Mouse (Mus musculus) stomach, embryonic 16.5 days (tissue): ENCODE data around the gene Gm3676. TPM values are rescaled to one million over a fixed set of nuclear protein-coding genes. Genes with fewer than 3 reads are reported as not detected.
"Not testable (repeated sequence)": the region's sequence is repeated elsewhere in the genome, so short reads cannot be mapped to it uniquely, and the experiment has no call there.

ENCODE experiments used
- ATAC-seq: fragments of 200-750 bp; cut with Nextera tagmentation; 2 replicates; pipeline ENCODE4 v1.8.0; 2017; ENCODE audit warnings: moderate number of reproducible peaks, moderate TSS enrichment; ENCODE audit not compliant: insufficient read depth, low FRiP score
- H3K27ac ChIP-seq: fragments of 300-500 bp; sonication (generic); 2 replicates; pipeline ENCODE4 v1.5.1; 2014; ENCODE audit warnings: low read length
- H3K27me3 ChIP-seq: fragments of 300-500 bp; sonication (generic); 2 replicates; pipeline ENCODE4 v1.6.1; 2014; ENCODE audit warnings: low read length, control low read depth, mixed read lengths; ENCODE audit not compliant: control insufficient read depth, insufficient read depth
- H3K36me3 ChIP-seq: fragments of 300-500 bp; sonication (generic); 2 replicates; pipeline ENCODE4 v1.6.1; 2014; ENCODE audit warnings: low read length; ENCODE audit not compliant: control insufficient read depth, insufficient read depth
- H3K4me1 ChIP-seq: fragments of 300-500 bp; sonication (generic); 2 replicates; pipeline ENCODE4 v1.6.1; 2014; ENCODE audit warnings: low read length, control low read depth, mixed read lengths; ENCODE audit not compliant: control insufficient read depth, insufficient read depth
- H3K4me2 ChIP-seq: fragments of 300-500 bp; sonication (generic); 2 replicates; pipeline ENCODE4 v1.6.1; 2014; ENCODE audit warnings: low read depth, low read length, mixed read lengths
- H3K4me3 ChIP-seq: fragments of 300-500 bp; sonication (generic); replicated peaks from 2 replicates; pipeline ENCODE4 v1.5.1; 2014; ENCODE audit warnings: mild to moderate bottlenecking, low read length
- H3K9ac ChIP-seq: fragments of 300-500 bp; sonication (generic); 2 replicates; pipeline ENCODE4 v1.6.1; 2014; ENCODE audit warnings: low read length
- H3K9me3 ChIP-seq: fragments of 300-500 bp; sonication (generic); replicated peaks from 2 replicates; pipeline ENCODE4 v1.6.1; 2016; ENCODE audit warnings: low read length, control low read depth; ENCODE audit not compliant: control insufficient read depth
- WGBS: fragments of 180-500 bp; shearing (Covaris S2); extraction: QIAGEN DNeasy Blood & Tissue Kit; methylation state at CpG from one replicate; pipeline ENCODE4 v1.1.7; 2014; 5-methylcytosine and 5-hydroxymethylcytosine counted together
- polyA plus RNA-seq: library from polyadenylated mRNA; unstranded; fragments of >200 nt; fragmentation: Nextera tagmentation; extraction: Ambion mirVana; gene quantifications from 2 replicates; pipeline ENCODE4 v1.2.1, GENCODE M21; 2015

Gm3676 gene
- polyA plus RNA-seq = not detected in 2 replicates

GRCm38 (mm10) chr14:41646387-41646786 is at the start of gene Gm3676:
Gene Gm3676 (minus strand): TSS chr14:41646487.
- not testable (repeated sequence) for H3K27me3 ChIP-seq, H3K4me3 ChIP-seq, H3K4me1 ChIP-seq, ATAC-seq, H3K4me2 ChIP-seq, H3K9me3 ChIP-seq, H3K9ac ChIP-seq, H3K27ac ChIP-seq, H3K36me3 ChIP-seq
- WGBS = no CpG with 5 or more reads among the region's 1 CpGs

- not testable (repeated sequence) for H3K9ac ChIP-seq, H3K27ac ChIP-seq, H3K27me3 ChIP-seq, H3K36me3 ChIP-seq, H3K4me3 ChIP-seq, H3K4me2 ChIP-seq, H3K9me3 ChIP-seq, ATAC-seq, H3K4me1 ChIP-seq
- 96% methylated on average over 2 of the region's 2 CpGs for WGBS
Measured at GRCm38 (mm10) chr14:41648176-41648575, 1.9 kb upstream of the Gm3676 start.

DNA sequence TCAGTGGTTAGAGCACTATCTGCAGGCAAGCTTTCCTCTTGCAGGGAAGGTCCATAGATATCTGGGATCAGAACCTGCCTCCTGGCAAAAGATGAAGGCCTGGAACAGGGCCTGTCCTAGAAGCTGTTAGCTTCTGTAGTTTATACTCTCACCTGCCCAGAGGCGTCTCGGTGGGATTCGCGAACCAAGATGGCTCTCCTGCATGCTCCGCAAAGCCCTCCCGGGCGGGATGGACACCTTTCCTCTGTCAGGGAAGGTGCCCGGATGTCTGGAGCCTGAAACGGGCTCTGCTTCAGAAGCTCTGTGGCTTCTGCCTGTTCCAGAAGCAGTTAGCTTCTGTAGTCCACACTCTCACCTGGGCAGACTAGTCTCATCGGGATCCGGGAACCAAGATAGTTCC is 16.1 kb downstream of the Gm3676 start:
- H3K36me3 ChIP-seq, H3K27me3 ChIP-seq, H3K4me2 ChIP-seq, H3K4me3 ChIP-seq, H3K4me1 ChIP-seq, H3K9ac ChIP-seq, ATAC-seq, H3K9me3 ChIP-seq, H3K27ac ChIP-seq: not testable (repeated sequence)
- WGBS = 96% methylated on average over 9 of the region's 11 CpGs

- H3K4me3 ChIP-seq, H3K9ac ChIP-seq, H3K4me2 ChIP-seq, H3K36me3 ChIP-seq, H3K27ac ChIP-seq, H3K9me3 ChIP-seq, H3K4me1 ChIP-seq, H3K27me3 ChIP-seq, ATAC-seq: not testable (repeated sequence)
- WGBS = 71% methylated on average over 1 of the region's 2 CpGs
Measured at GRCm38 (mm10) chr14:41624512-41624911, 21.8 kb downstream of the Gm3676 start, which contains the start of gene Gm3072. Gene Gm3072 (minus strand): TSS chr14:41624612.

DNA sequence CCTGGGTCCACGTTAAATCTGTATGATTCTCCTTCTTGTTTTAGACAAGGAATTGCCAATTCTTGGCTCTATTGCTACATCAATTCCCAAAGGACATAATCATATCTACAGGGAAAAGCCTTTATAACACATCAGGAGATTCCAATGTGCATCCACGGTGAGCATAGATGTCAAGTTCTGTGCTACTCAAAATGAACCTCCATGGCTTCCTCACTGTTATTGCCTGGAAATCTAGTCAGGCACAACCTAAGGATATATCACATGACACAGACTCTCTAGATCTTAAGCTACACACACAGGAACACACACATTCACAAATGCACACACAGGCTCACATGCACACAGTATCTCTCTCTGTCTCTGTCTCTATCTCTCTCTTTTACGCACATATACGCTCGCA is 23.8 kb downstream of the Gm3676 start:
- H3K9ac ChIP-seq, H3K27me3 ChIP-seq, H3K36me3 ChIP-seq, H3K27ac ChIP-seq, H3K4me2 ChIP-seq, H3K4me1 ChIP-seq, ATAC-seq, H3K4me3 ChIP-seq, H3K9me3 ChIP-seq: not testable (repeated sequence)
- 89% methylated on average over 4 of the region's 5 CpGs for WGBS

- not testable (repeated sequence) for H3K4me2 ChIP-seq, H3K4me3 ChIP-seq, H3K9ac ChIP-seq, H3K27me3 ChIP-seq, ATAC-seq, H3K27ac ChIP-seq, H3K4me1 ChIP-seq, H3K36me3 ChIP-seq, H3K9me3 ChIP-seq
- WGBS = 74% methylated on average over 1 of the region's 1 CpGs
Measured at GRCm38 (mm10) chr14:41610690-41611089, 35.6 kb downstream of the Gm3676 start.

DNA sequence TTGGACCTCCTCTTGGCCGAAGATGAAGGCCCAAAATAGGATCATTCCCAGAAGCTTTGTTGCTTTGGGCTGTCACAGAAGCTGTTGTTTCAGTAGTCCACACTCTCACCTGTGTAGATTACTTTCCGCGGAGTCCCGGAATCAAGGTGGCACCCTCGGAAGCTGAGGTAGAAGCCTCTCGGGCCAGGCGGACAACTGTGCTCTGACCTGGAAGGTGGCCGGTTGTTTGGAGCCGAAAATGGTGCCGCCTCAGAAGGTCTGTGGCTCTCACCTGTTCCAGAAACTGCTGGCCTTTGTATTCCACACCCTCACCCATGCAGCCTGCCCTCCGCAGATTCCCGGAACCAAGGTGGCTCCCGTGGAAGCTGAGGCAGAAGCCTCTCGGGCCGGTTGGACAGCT is 45.4 kb downstream of the Gm3676 start:
- not testable (repeated sequence) for ATAC-seq, H3K27ac ChIP-seq, H3K9ac ChIP-seq, H3K4me2 ChIP-seq, H3K9me3 ChIP-seq, H3K36me3 ChIP-seq, H3K27me3 ChIP-seq, H3K4me3 ChIP-seq, H3K4me1 ChIP-seq
- whole genome bisulfite sequencing = 94% methylated on average over 15 of the region's 15 CpGs

Other genes starting within 250 kb of the Gm3676 start
- gene Gm6482, start 238.2 kb downstream of the Gm3676 start, polyA plus RNA-seq = not detected in 2 replicates
- gene Gm7954, start 193.0 kb downstream of the Gm3676 start, polyA plus RNA-seq = not detected in 2 replicates
- gene Gm3486, start 157.0 kb downstream of the Gm3676 start, polyA plus RNA-seq = not detected in 2 replicates
- not detected in 2 replicates for gene Gm7970, start 90.9 kb downstream of the Gm3676 start, polyA plus RNA-seq
- gene 1700049E17Rik2, start 73.3 kb downstream of the Gm3676 start, polyA plus RNA-seq = not detected in 2 replicates
- not detected in 2 replicates for gene Gm3072, start 21.9 kb downstream of the Gm3676 start, polyA plus RNA-seq
- gene Gm8068, start 55.4 kb upstream of the Gm3676 start, polyA plus RNA-seq = not detected in 2 replicates
- not detected in 2 replicates for gene Gm7929, start 104.1 kb upstream of the Gm3676 start, polyA plus RNA-seq
- not detected in 2 replicates for gene Gm47189, start 126.0 kb upstream of the Gm3676 start, polyA plus RNA-seq